In the genomic region with DNA sequence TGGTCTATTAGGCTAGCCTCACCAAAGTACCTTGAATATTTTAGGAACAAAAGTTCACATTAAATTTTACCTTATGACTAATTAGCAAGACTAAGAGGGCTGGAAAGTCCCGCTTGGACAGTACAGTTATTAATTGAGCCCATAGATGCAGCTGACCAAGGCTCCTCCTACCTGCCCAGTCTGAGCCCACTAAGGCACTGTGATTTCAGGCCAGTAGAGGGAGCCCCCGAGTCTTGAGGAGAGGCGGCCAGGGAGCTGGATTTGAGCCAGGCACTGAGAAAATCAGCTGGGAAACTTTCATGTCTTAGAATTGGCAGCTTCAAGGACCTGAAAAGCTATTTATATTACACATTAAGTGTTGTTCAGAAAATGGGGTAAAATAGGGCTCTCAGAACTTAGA, we compare ENCODE assay signal across 8 mouse cellular contexts. TPM values are rescaled to one million over a fixed set of nuclear protein-coding genes. Genes with fewer than 3 reads are reported as not detected.
DNase-seq lines count a peak whose midpoint lies in the region; ATAC-seq and TF ChIP-seq lines count a peak whose summit lies in the region.

No protein-coding gene starts in this region.

- no peak overlapping the region for H3K9ac ChIP-seq in heart, adult 2 months (ENCODE audit: low read depth, low read length)
- no peak overlapping the region for H3K9ac ChIP-seq in heart, embryonic 12.5 days
- no peak overlapping the region for H3K9ac ChIP-seq in neural tube, embryonic 11.5 days (ENCODE audit: low read length)
- no peak overlapping the region for H3K9ac ChIP-seq in stomach, embryonic 15.5 days

- H3K36me3 ChIP-seq in heart, adult 2 months (ENCODE audit: control insufficient read depth, insufficient read depth, low read length): no peaks in the 10 kb centered on the region
- H3K36me3 ChIP-seq in heart, embryonic 12.5 days: no peaks in the 10 kb centered on the region
- no peaks in the 10 kb centered on the region for H3K36me3 ChIP-seq in limb, embryonic 10.5 days
- H3K36me3 ChIP-seq in neural tube, embryonic 11.5 days (ENCODE audit: control insufficient read depth, insufficient read depth, low read length): no peaks in the 10 kb centered on the region
- H3K36me3 ChIP-seq in stomach, embryonic 15.5 days: no peaks in the 10 kb centered on the region

- no peaks in the 10 kb centered on the region for H3K79me2 ChIP-seq in heart, adult 2 months (replicated peaks; ENCODE audit: control insufficient read depth, insufficient read depth, low read length)

- ATAC-seq in heart, embryonic 12.5 days (ENCODE audit: insufficient number of reproducible peaks, low FRiP score): no peak
- ATAC-seq in neural tube, embryonic 11.5 days (ENCODE audit: insufficient read depth, low FRiP score, low TSS enrichment): peak; percentile 50; the same call in 1 of the 2 replicates
- peak; percentile 35; the same call in 1 of the 2 replicates for ATAC-seq in stomach, embryonic 15.5 days (ENCODE audit: insufficient read depth, low FRiP score, low read depth)

- H3K27ac ChIP-seq in heart, adult 2 months: no peak overlapping the region
- H3K27ac ChIP-seq in heart, embryonic 12.5 days (ENCODE audit: poor library complexity, severe bottlenecking): no peak overlapping the region
- no peak overlapping the region for H3K27ac ChIP-seq in limb, embryonic 10.5 days
- no peak overlapping the region for H3K27ac ChIP-seq in neural tube, embryonic 11.5 days (ENCODE audit: low read depth, low read length)
- no peak overlapping the region for H3K27ac ChIP-seq in stomach, embryonic 15.5 days

- no peaks in the 10 kb centered on the region for H3K9me3 ChIP-seq in heart, embryonic 12.5 days (replicated peaks)
- no peaks in the 10 kb centered on the region for H3K9me3 ChIP-seq in limb, embryonic 10.5 days (replicated peaks)
- H3K9me3 ChIP-seq in neural tube, embryonic 11.5 days (ENCODE audit: control insufficient read depth, low read length): no peaks in the 10 kb centered on the region
- no peaks in the 10 kb centered on the region for H3K9me3 ChIP-seq in stomach, embryonic 15.5 days

- peak; percentile 84 to 89 for DNase-seq in heart, adult 2 months
- DNase-seq in cerebellum, adult 9-11 months: peak; percentile 49
- DNase-seq in frontal cortex, postnatal 14 days (ENCODE audit: low spot score in 2 of 2): peak; percentile 60 to 70
- DNase-seq in kidney, adult 18-20 months: peak; percentile 88
- DNase-seq in limb, embryonic 10.5 days (ENCODE audit: low spot score): peak; percentile 84
- peak; percentile 82 for DNase-seq in neural tube, embryonic 11.5 days (ENCODE audit: low spot score)

- no peak for TF ChIP-seq EP300 in heart, adult 2 months (IDR thresholded peaks at IDR 0.05; ENCODE audit: insufficient read depth, low read depth, low read length)

- H3K4me2 ChIP-seq in heart, embryonic 12.5 days: no peak overlapping the region
- H3K4me2 ChIP-seq in neural tube, embryonic 11.5 days (ENCODE audit: low read depth): no peak overlapping the region
- no peak overlapping the region for H3K4me2 ChIP-seq in stomach, embryonic 15.5 days

- H3K4me3 ChIP-seq in heart, adult 2 months: no peak overlapping the region
- no peak overlapping the region for H3K4me3 ChIP-seq in heart, embryonic 12.5 days
- no peak overlapping the region for H3K4me3 ChIP-seq in limb, embryonic 10.5 days
- no peak overlapping the region for H3K4me3 ChIP-seq in neural tube, embryonic 11.5 days (ENCODE audit: low read depth, low read length)
- no peak overlapping the region for H3K4me3 ChIP-seq in stomach, embryonic 15.5 days (replicated peaks)

- no peaks in the 10 kb centered on the region for H3K4me1 ChIP-seq in heart, adult 2 months (ENCODE audit: control insufficient read depth, insufficient read depth, low read length)
- no peaks in the 10 kb centered on the region for H3K4me1 ChIP-seq in heart, embryonic 12.5 days (replicated peaks)
- H3K4me1 ChIP-seq in limb, embryonic 10.5 days: peaks cover 33% of the 10 kb centered on the region
- H3K4me1 ChIP-seq in neural tube, embryonic 11.5 days (ENCODE audit: control insufficient read depth, insufficient read depth, low read length): no peaks in the 10 kb centered on the region
- H3K4me1 ChIP-seq in stomach, embryonic 15.5 days: no peaks in the 10 kb centered on the region

- 8% methylated on average over 3 of the region's 3 CpGs for WGBS in heart, adult 2 months
- 9% methylated on average over 3 of the region's 3 CpGs for WGBS in heart, embryonic 12.5 days
- 13% methylated on average over 3 of the region's 3 CpGs for WGBS in limb, embryonic 10.5 days
- WGBS in neural tube, embryonic 11.5 days: 18% methylated on average over 3 of the region's 3 CpGs
- 3% methylated on average over 3 of the region's 3 CpGs for WGBS in stomach, embryonic 15.5 days

- intact Hi-C loops in heart, adult 2 months (cut with DNase I): no loop called here

- H3K27me3 ChIP-seq in heart, adult 2 months (ENCODE audit: control insufficient read depth, insufficient read depth, low read length): no peaks in the 10 kb centered on the region
- H3K27me3 ChIP-seq in heart, embryonic 12.5 days (replicated peaks): peaks cover 5% of the 10 kb centered on the region; the same call in 1 of the 2 replicates
- H3K27me3 ChIP-seq in limb, embryonic 10.5 days (ENCODE audit: low read depth, poor library complexity, severe bottlenecking): 0 out of 2 replicates have a peak, but pooled peaks cover 4% of the 10 kb centered on the region
- H3K27me3 ChIP-seq in neural tube, embryonic 11.5 days (ENCODE audit: control insufficient read depth, insufficient read depth, low read length): no peaks in the 10 kb centered on the region
- 0 out of 2 replicates have a peak, but pooled peaks cover 3% of the 10 kb centered on the region for H3K27me3 ChIP-seq in stomach, embryonic 15.5 days (replicated peaks)

- TF ChIP-seq CTCF in heart, adult 2 months (IDR thresholded peaks at IDR 0.05): peak; percentile 98

- no peak for TF ChIP-seq POLR2A in heart, adult 2 months (IDR thresholded peaks at IDR 0.05; ENCODE audit: insufficient read depth, low read depth, low read length)

RNA-seq across cellular contexts. Expression of a gene that starts 52.4 kb away (rescaled TPM):
- 1 to 10 TPM in 1 of 2 experiments, under 1 TPM in 1; 0.97 to 1.9 TPM for total RNA-seq in heart, adult 2 months (2021)
- 0.16 and 0.29 TPM in 2 replicates for polyA plus RNA-seq in heart, adult 2 months (2012; rRNA removed)
- 39.2 and 42.6 TPM in 2 replicates for polyA plus RNA-seq in heart, embryonic 12.5 days (2016; fragmentation: Nextera tagmentation; extraction: Ambion mirVana)
- polyA plus RNA-seq in limb, embryonic 10.5 days (2016; fragmentation: Nextera tagmentation; extraction: Ambion mirVana): 38.4 and 46.9 TPM in 2 replicates
- 50.8 and 52.1 TPM in 2 replicates for polyA plus RNA-seq in neural tube, embryonic 11.5 days (2014; fragmentation: Nextera tagmentation; extraction: Ambion mirVana)
- 47.5 and 49.7 TPM in 2 replicates for polyA plus RNA-seq in stomach, embryonic 15.5 days (2015; fragmentation: Nextera tagmentation; extraction: Ambion mirVana)

Comparison
In these comparisons a context has a peak if more than half of its experiments do, and no peak if none do; other contexts are left out.
1. RNA of a gene that starts 52.4 kb away (polyA plus RNA-seq): 50.8 to 52.1 TPM in neural tube, embryonic 11.5 days, 47.5 to 49.7 TPM in stomach, embryonic 15.5 days, 38.4 to 46.9 TPM in limb, embryonic 10.5 days and 39.2 to 42.6 TPM in heart, embryonic 12.5 days; 0.16 to 0.29 TPM in heart, adult 2 months; every median in the first group is over 10 times any median in the second.
2. Peak in every context shown above with its lines, with median percentiles within 50 percentile points of each other: DNase-seq.